Mouse (Mus musculus) cerebellum, adult 2 months (tissue): ENCODE data around the gene Hhat.

ENCODE experiments used
- CTCF ChIP-seq: fragments of 200-500 bp; IDR thresholded peaks from 2 replicates; pipeline ENCODE4 v1.5.1; 2011; ENCODE audit warnings: low read depth, mild to moderate bottlenecking, control low read depth, low read length, moderate library complexity, borderline replicate concordance; ENCODE audit not compliant: insufficient read depth
- POLR2A ChIP-seq: fragments of 200-500 bp; IDR thresholded peaks from 2 replicates; pipeline ENCODE4 v1.6.1; 2011; ENCODE audit warnings: low read length, control low read depth, borderline replicate concordance; ENCODE audit not compliant: insufficient read depth

DNA sequence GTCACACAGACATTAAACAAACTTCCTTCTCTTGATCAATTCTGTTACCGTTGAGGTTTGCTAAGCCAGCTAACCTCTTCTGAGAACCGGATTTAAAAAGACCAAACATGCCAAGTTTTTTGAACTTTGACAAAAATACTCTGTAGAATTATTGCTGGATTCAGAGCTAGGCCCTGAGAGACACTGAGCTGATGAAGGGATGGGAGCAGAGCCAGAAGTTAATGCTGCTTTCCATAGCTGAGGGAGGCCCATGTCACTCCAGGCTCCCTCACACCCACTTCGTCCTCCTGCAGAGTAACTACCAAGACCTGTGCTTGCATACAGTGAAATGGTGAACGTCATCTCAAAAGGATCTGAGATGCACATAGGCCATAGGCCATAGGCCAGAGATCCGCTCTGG, 41.3 kb upstream of the Hhat start:
- TF ChIP-seq POLR2A (no peak), CTCF (no peak)
